13 mouse cellular contexts compared by ENCODE assay signal in genomic region chr4:155137891-155138290, GRCm38 (mm10). TPM values are rescaled to one million over a fixed set of nuclear protein-coding genes. Genes with fewer than 3 reads are reported as not detected.
A peak's percentile ranks its signal among the peaks of the same experiment; 100 is the strongest.
DNase-seq lines count a peak whose midpoint lies in the region; ATAC-seq and TF ChIP-seq lines count a peak whose summit lies in the region.
"Had no signal": no experiment of that assay in that cellular context is flagged by ENCODE, and none has a peak within 500 bp of the region (broad histone marks: within the 10 kb centered on the region; RNA-seq: fewer than 3 reads in every experiment).

No protein-coding gene starts in this region.

- ATAC-seq in kidney, embryonic 16.5 days (ENCODE audit: low FRiP score, low TSS enrichment), result no peak
- ATAC-seq in limb, embryonic 13.5 days (ENCODE audit: low FRiP score, low read depth), result no peak
- ATAC-seq: forebrain, embryonic 13.5 days; hindbrain, embryonic 16.5 days had no signal

- no peak overlapping the region for H3K9ac ChIP-seq in kidney, embryonic 16.5 days (replicated peaks; ENCODE audit: low read length)
- H3K9ac ChIP-seq in limb, embryonic 13.5 days, result no peak overlapping the region
- H3K9ac ChIP-seq: forebrain, embryonic 13.5 days; midbrain, embryonic 12.5 days had no signal

- H3K36me3 ChIP-seq in kidney, adult 2 months (ENCODE audit: control insufficient read depth, insufficient read depth, low read length), result no peaks in the 10 kb centered on the region
- no peaks in the 10 kb centered on the region for H3K36me3 ChIP-seq in kidney, embryonic 16.5 days (ENCODE audit: insufficient read depth, low read length)
- H3K36me3 ChIP-seq in limb, embryonic 13.5 days, result no peaks in the 10 kb centered on the region
- H3K36me3 ChIP-seq: G1E; midbrain, embryonic 12.5 days had no signal

- TF ChIP-seq POLR2A in kidney, adult 2 months (IDR thresholded peaks at IDR 0.05; ENCODE audit: low read depth, low read length), result no peak

- no peak overlapping the region for H3K4me3 ChIP-seq in kidney, adult 2 months (ENCODE audit: insufficient read depth, low read depth, low read length)
- H3K4me3 ChIP-seq in kidney, embryonic 16.5 days (ENCODE audit: low read length), result no peak overlapping the region
- H3K4me3 ChIP-seq in limb, embryonic 13.5 days, result no peak overlapping the region
- H3K4me3 ChIP-seq: forebrain, embryonic 13.5 days; midbrain, embryonic 12.5 days had no signal

- peaks cover 47% of the 10 kb centered on the region for H3K4me1 ChIP-seq in kidney, adult 2 months (ENCODE audit: control insufficient read depth, insufficient read depth, low read length)
- H3K4me1 ChIP-seq in kidney, embryonic 16.5 days (ENCODE audit: insufficient read depth, low read length), result peaks cover 47% of the 10 kb centered on the region
- H3K4me1 ChIP-seq in limb, embryonic 13.5 days, result peaks cover 94% of the 10 kb centered on the region

- peak; percentile 41 for DNase-seq in gastrocnemius, adult 18-20 months (ENCODE audit: low spot score)
- DNase-seq in gastrocnemius, postnatal 4 days (ENCODE audit: low spot score in 2 of 2), result no peak
- peak; percentile 96 for DNase-seq in kidney, adult 2 months
- peak; percentile 93 for DNase-seq in kidney, adult 8-10 months
- no peak for DNase-seq in retina, postnatal 1 day
- DNase-seq in ovary, postnatal 36 days (ENCODE audit: low spot score), result no peak
- DNase-seq: right cerebral cortex, postnatal 25 days had no signal

- TF ChIP-seq CTCF in kidney, adult 2 months (conservative IDR thresholded peaks at IDR 0.05; ENCODE audit: insufficient read depth, insufficient read length, low read depth, low read length), result peak; percentile 41

- H3K27me3 ChIP-seq in kidney, adult 2 months (replicated peaks; ENCODE audit: control insufficient read depth, insufficient read depth, low read length), result no peaks in the 10 kb centered on the region
- no peaks in the 10 kb centered on the region for H3K27me3 ChIP-seq in kidney, embryonic 16.5 days (ENCODE audit: insufficient read depth, low read length)
- H3K27me3 ChIP-seq in limb, embryonic 13.5 days, result no peaks in the 10 kb centered on the region
- H3K27me3 ChIP-seq: forebrain, embryonic 13.5 days; midbrain, embryonic 12.5 days had no signal

- peak overlapping the region; percentile 65 for H3K27ac ChIP-seq in kidney, adult 2 months (ENCODE audit: insufficient read depth, low read depth, low read length)
- H3K27ac ChIP-seq in kidney, embryonic 16.5 days (ENCODE audit: low read length), result no peak overlapping the region
- H3K27ac ChIP-seq in limb, embryonic 13.5 days, result peak overlapping the region; percentile 74; the same call in 1 of the 2 replicates
- H3K27ac ChIP-seq: forebrain, embryonic 13.5 days; midbrain, embryonic 12.5 days had no signal

- 45% methylated on average over 7 of the region's 7 CpGs for WGBS in kidney, adult 2 months
- 86% methylated on average over 7 of the region's 7 CpGs for WGBS in kidney, embryonic 16.5 days
- 85% methylated on average over 7 of the region's 7 CpGs for whole genome bisulfite sequencing in limb, embryonic 13.5 days

- H3K9me3 ChIP-seq in kidney, embryonic 16.5 days (ENCODE audit: low read length), result no peaks in the 10 kb centered on the region
- H3K9me3 ChIP-seq in limb, embryonic 13.5 days, result no peaks in the 10 kb centered on the region
- H3K9me3 ChIP-seq: forebrain, embryonic 13.5 days; G1E; midbrain, embryonic 12.5 days had no signal

- H3K4me2 ChIP-seq in kidney, embryonic 16.5 days (replicated peaks; ENCODE audit: low read depth, low read length), result no peak overlapping the region
- no peak overlapping the region for H3K4me2 ChIP-seq in limb, embryonic 13.5 days (replicated peaks)
- H3K4me2 ChIP-seq: forebrain, embryonic 13.5 days; midbrain, embryonic 12.5 days had no signal

RNA-seq across cellular contexts. Expression of gene Morn1, which starts 51.5 kb away (rescaled TPM):
- total RNA-seq in gastrocnemius, adult 18-20 months (2021), result 1 to 10 TPM in 1 of 2 experiments, under 1 TPM in 1; 1.00 to 1.9 TPM
- 1 to 10 TPM; 3.9 to 4.4 TPM for total RNA-seq in gastrocnemius, postnatal 4 days (2021)
- 10.4 and 12.4 TPM in 2 replicates for polyA plus RNA-seq in kidney, adult 2 months (2012; rRNA removed)
- polyA plus RNA-seq in kidney, embryonic 16.5 days (2015; fragmentation: Nextera tagmentation; extraction: Ambion mirVana), result 5.9 and 7.0 TPM in 2 replicates
- 4.9 and 7.5 TPM in 2 replicates for polyA plus RNA-seq in limb, embryonic 13.5 days (2015; fragmentation: Nextera tagmentation; extraction: Ambion mirVana)

RNA-seq across cellular contexts. Expression of gene Rer1, which starts 51.7 kb away (rescaled TPM):
- total RNA-seq in gastrocnemius, adult 18-20 months (2021), result 10 to 100 TPM; 53.0 to 58.0 TPM
- total RNA-seq in gastrocnemius, postnatal 4 days (2021), result 10 to 100 TPM; 61.1 to 63.1 TPM
- polyA plus RNA-seq in kidney, adult 2 months (2012; rRNA removed), result 133 TPM in 2 replicates
- 158 and 162 TPM in 2 replicates for polyA plus RNA-seq in kidney, embryonic 16.5 days (2015; fragmentation: Nextera tagmentation; extraction: Ambion mirVana)
- polyA plus RNA-seq in limb, embryonic 13.5 days (2015; fragmentation: Nextera tagmentation; extraction: Ambion mirVana), result 147 and 149 TPM in 2 replicates

Comparison
In these comparisons a context has a peak if more than half of its experiments do, and no peak if none do; other contexts are left out.
1. DNase-seq: peak in gastrocnemius, adult 18-20 months (single experiment), kidney, adult 2 months (single experiment) and kidney, adult 8-10 months (2 of 2); none in gastrocnemius, postnatal 4 days (0 of 2), retina, postnatal 1 day (single experiment) and ovary, postnatal 36 days (single experiment).